Comparison of ENCODE assay signal across 14 mouse cellular contexts in the genomic region with DNA sequence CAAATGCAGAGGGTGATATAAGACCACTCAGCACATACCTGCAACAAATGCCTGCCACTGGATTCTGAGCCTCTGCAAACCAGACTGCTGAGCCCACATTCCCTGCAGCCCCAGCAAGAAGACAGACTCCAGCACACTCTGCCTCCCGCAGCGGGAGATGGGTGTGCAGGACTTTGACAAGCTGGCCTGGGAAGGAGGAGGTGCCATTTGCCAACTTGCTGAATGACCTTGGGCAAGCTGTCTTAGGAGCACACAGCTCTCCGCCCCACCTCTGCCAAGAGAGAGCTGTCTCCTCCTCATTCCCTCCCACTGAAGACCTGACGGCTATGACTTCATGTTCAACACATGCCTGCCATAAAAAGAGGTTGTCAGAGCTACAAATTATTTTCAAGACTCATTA.
A peak's percentile ranks its signal among the peaks of the same experiment; 100 is the strongest.
DNase-seq lines count a peak whose midpoint lies in the region; ATAC-seq lines count a peak whose summit lies in the region.
"Had no signal": no experiment of that assay in that cellular context is flagged by ENCODE, and none has a peak within 500 bp of the region (broad histone marks: within the 10 kb centered on the region; RNA-seq: fewer than 3 reads in every experiment).

No protein-coding gene starts in this region.

- H3K27me3 ChIP-seq in hindbrain, embryonic 16.5 days (replicated peaks; ENCODE audit: control insufficient read depth, insufficient read depth, low read length), result no peaks in the 10 kb centered on the region
- 0 out of 2 replicates have a peak, but pooled peaks cover 3% of the 10 kb centered on the region for H3K27me3 ChIP-seq in hindbrain, embryonic 13.5 days
- no peaks in the 10 kb centered on the region; the same call in 1 of the 2 replicates for H3K27me3 ChIP-seq in kidney, embryonic 16.5 days (ENCODE audit: insufficient read depth, low read length)
- no peaks in the 10 kb centered on the region; the same call in 1 of the 2 replicates for H3K27me3 ChIP-seq in midbrain, embryonic 14.5 days (ENCODE audit: control insufficient read depth, insufficient read depth, low read length)
- H3K27me3 ChIP-seq: embryonic facial prominence, embryonic 12.5 days; megakaryocyte, embryonic 14.5 days had no signal

- no peaks in the 10 kb centered on the region for H3K9me3 ChIP-seq in hindbrain, embryonic 16.5 days (ENCODE audit: control insufficient read depth, low read length)
- no peaks in the 10 kb centered on the region for H3K9me3 ChIP-seq in hindbrain, embryonic 13.5 days
- H3K9me3 ChIP-seq in kidney, embryonic 16.5 days (ENCODE audit: low read length), result no peaks in the 10 kb centered on the region
- H3K9me3 ChIP-seq in midbrain, embryonic 14.5 days (ENCODE audit: control insufficient read depth, low read length), result no peaks in the 10 kb centered on the region
- H3K9me3 ChIP-seq: embryonic facial prominence, embryonic 12.5 days; megakaryocyte, embryonic 14.5 days had no signal

- 68% methylated on average over 4 of the region's 4 CpGs for WGBS in hindbrain, embryonic 16.5 days
- 62% methylated on average over 4 of the region's 4 CpGs for WGBS in hindbrain, embryonic 13.5 days
- WGBS in kidney, embryonic 16.5 days, result 43% methylated on average over 4 of the region's 4 CpGs
- 83% methylated on average over 4 of the region's 4 CpGs for WGBS in midbrain, embryonic 14.5 days

- peaks cover 7% of the 10 kb centered on the region; the same call in 1 of the 2 replicates for H3K4me1 ChIP-seq in hindbrain, embryonic 16.5 days (ENCODE audit: control insufficient read depth, insufficient read depth, low read depth, low read length)
- H3K4me1 ChIP-seq in hindbrain, embryonic 13.5 days (replicated peaks), result peaks cover 23% of the 10 kb centered on the region
- H3K4me1 ChIP-seq in kidney, embryonic 16.5 days (ENCODE audit: insufficient read depth, low read length), result no peaks in the 10 kb centered on the region
- peaks cover 13% of the 10 kb centered on the region; the same call in 1 of the 2 replicates for H3K4me1 ChIP-seq in midbrain, embryonic 14.5 days (ENCODE audit: control insufficient read depth, insufficient read depth, low read length)
- H3K4me1 ChIP-seq: embryonic facial prominence, embryonic 12.5 days; megakaryocyte, embryonic 14.5 days had no signal

- peak; percentile 16 for DNase-seq in retina, postnatal 1 day
- no peak for DNase-seq in retina, embryonic 14.5 days (ENCODE audit: low spot score)
- peak; percentile 10 for DNase-seq in right cerebral cortex, postnatal 25 days
- DNase-seq in midbrain, embryonic 14.5 days, result no peak
- no peak for DNase-seq in spleen, postnatal 36 days (ENCODE audit: low spot score in 2 of 2)
- DNase-seq: cerebellum, adult 8-10 months; heart, adult 18-20 months; heart, postnatal 36 days; lung, adult 2 months had no signal

- no peak overlapping the region for H3K9ac ChIP-seq in hindbrain, embryonic 16.5 days (ENCODE audit: low read depth, low read length)
- no peak overlapping the region for H3K9ac ChIP-seq in hindbrain, embryonic 13.5 days
- no peak overlapping the region for H3K9ac ChIP-seq in kidney, embryonic 16.5 days (replicated peaks; ENCODE audit: low read length)
- no peak overlapping the region for H3K9ac ChIP-seq in midbrain, embryonic 14.5 days (replicated peaks; ENCODE audit: low read length)
- H3K9ac ChIP-seq: embryonic facial prominence, embryonic 12.5 days had no signal

- no peaks in the 10 kb centered on the region for H3K36me3 ChIP-seq in hindbrain, embryonic 16.5 days (ENCODE audit: control insufficient read depth, insufficient read depth, low read length)
- H3K36me3 ChIP-seq in hindbrain, embryonic 13.5 days, result no peaks in the 10 kb centered on the region
- no peaks in the 10 kb centered on the region for H3K36me3 ChIP-seq in kidney, embryonic 16.5 days (ENCODE audit: insufficient read depth, low read length)
- H3K36me3 ChIP-seq in midbrain, embryonic 14.5 days (ENCODE audit: control insufficient read depth, insufficient read depth, low read length), result no peaks in the 10 kb centered on the region
- H3K36me3 ChIP-seq: embryonic facial prominence, embryonic 12.5 days had no signal

- H3K27ac ChIP-seq in hindbrain, embryonic 16.5 days (ENCODE audit: low read depth, low read length), result no peak overlapping the region
- no peak overlapping the region for H3K27ac ChIP-seq in hindbrain, embryonic 13.5 days
- H3K27ac ChIP-seq in kidney, embryonic 16.5 days (ENCODE audit: low read length), result no peak overlapping the region
- no peak overlapping the region for H3K27ac ChIP-seq in midbrain, embryonic 14.5 days (replicated peaks; ENCODE audit: low read depth, low read length)
- H3K27ac ChIP-seq: embryonic facial prominence, embryonic 12.5 days had no signal

- peak; percentile 28; the same call in 1 of the 2 replicates for ATAC-seq in hindbrain, embryonic 16.5 days
- ATAC-seq in hindbrain, embryonic 13.5 days (ENCODE audit: low FRiP score), result no peak
- peak; percentile 54 for ATAC-seq in kidney, embryonic 16.5 days (ENCODE audit: low FRiP score, low TSS enrichment)
- ATAC-seq in midbrain, embryonic 14.5 days (ENCODE audit: low FRiP score, low TSS enrichment), result no peak

- no peak overlapping the region for H3K4me2 ChIP-seq in hindbrain, embryonic 16.5 days (ENCODE audit: low read length)
- no peak overlapping the region for H3K4me2 ChIP-seq in hindbrain, embryonic 13.5 days
- H3K4me2 ChIP-seq in kidney, embryonic 16.5 days (replicated peaks; ENCODE audit: low read depth, low read length), result no peak overlapping the region
- no peak overlapping the region for H3K4me2 ChIP-seq in midbrain, embryonic 14.5 days (ENCODE audit: low read length)
- H3K4me2 ChIP-seq: embryonic facial prominence, embryonic 12.5 days had no signal

- H3K4me3 ChIP-seq in hindbrain, embryonic 16.5 days (ENCODE audit: low read length), result no peak overlapping the region
- no peak overlapping the region for H3K4me3 ChIP-seq in hindbrain, embryonic 13.5 days
- H3K4me3 ChIP-seq in kidney, embryonic 16.5 days (ENCODE audit: low read length), result no peak overlapping the region
- no peak overlapping the region for H3K4me3 ChIP-seq in midbrain, embryonic 14.5 days (replicated peaks; ENCODE audit: low read depth, low read length)
- H3K4me3 ChIP-seq: embryonic facial prominence, embryonic 12.5 days; megakaryocyte, embryonic 14.5 days had no signal

Comparison
In these comparisons a context has a peak if more than half of its experiments do, and no peak if none do; other contexts are left out.
1. ATAC-seq: peak in hindbrain, embryonic 16.5 days (single experiment) and kidney, embryonic 16.5 days (single experiment); none in hindbrain, embryonic 13.5 days (single experiment) and midbrain, embryonic 14.5 days (single experiment).
2. DNase-seq: peak in retina, postnatal 1 day (single experiment) and right cerebral cortex, postnatal 25 days (single experiment); none in retina, embryonic 14.5 days (single experiment), midbrain, embryonic 14.5 days (single experiment) and spleen, postnatal 36 days (0 of 2).